Mouse (Mus musculus) liver, adult (tissue): ENCODE results near the gene Esrrb.

Source experiments
- GATA4 ChIP-seq: IDR thresholded peaks from 2 replicates; pipeline ENCODE4 v1.6.1; 2014; ENCODE audit warnings: mild to moderate bottlenecking, low read length; ENCODE audit not compliant: insufficient replicate concordance

Esrrb gene

GRCm38 (mm10) chr12:86556796-86557517, 196.0 kb downstream of the Esrrb start:
- no peak for TF ChIP-seq GATA4

- TF ChIP-seq GATA4 = no peak
Measured at GRCm38 (mm10) chr12:86558889-86559288, 198.0 kb downstream of the Esrrb start.

- TF ChIP-seq GATA4 = no peak
Measured at GRCm38 (mm10) chr12:86562705-86563104, 201.8 kb downstream of the Esrrb start.

GRCm38 (mm10) chr12:86565996-86566395, 205.1 kb downstream of the Esrrb start:
- TF ChIP-seq GATA4 = no peak
